Mouse (Mus musculus) adrenal gland, postnatal 4 days (tissue): Measurements from ENCODE around the gene 2210011C24Rik. TPM values are rescaled to one million over a fixed set of nuclear protein-coding genes. Genes with fewer than 3 reads are reported as not detected.
A peak's percentile ranks its signal among the peaks of the same experiment; 100 is the strongest.
"Not testable (repeated sequence)": the region's sequence is repeated elsewhere in the genome, so short reads cannot be mapped to it uniquely, and the experiment has no call there.

Source experiments
- DNase-seq, 2 experiments: peaks; one replicate each; pipeline ENCODE4 v3.0.0; 2021 to 2022; ENCODE audit warnings: low spot score in 2 of 2, mixed read lengths in 2 of 2
- total RNA-seq, 2 experiments: library from RNA; stranded (reverse); gene quantifications; 2 replicates each; pipeline ENCODE4 v1.2.3; 2021

2210011C24Rik gene
- total RNA-seq, 2 experiments from 2014 or later = 0.31 to 1.5 TPM

DNA sequence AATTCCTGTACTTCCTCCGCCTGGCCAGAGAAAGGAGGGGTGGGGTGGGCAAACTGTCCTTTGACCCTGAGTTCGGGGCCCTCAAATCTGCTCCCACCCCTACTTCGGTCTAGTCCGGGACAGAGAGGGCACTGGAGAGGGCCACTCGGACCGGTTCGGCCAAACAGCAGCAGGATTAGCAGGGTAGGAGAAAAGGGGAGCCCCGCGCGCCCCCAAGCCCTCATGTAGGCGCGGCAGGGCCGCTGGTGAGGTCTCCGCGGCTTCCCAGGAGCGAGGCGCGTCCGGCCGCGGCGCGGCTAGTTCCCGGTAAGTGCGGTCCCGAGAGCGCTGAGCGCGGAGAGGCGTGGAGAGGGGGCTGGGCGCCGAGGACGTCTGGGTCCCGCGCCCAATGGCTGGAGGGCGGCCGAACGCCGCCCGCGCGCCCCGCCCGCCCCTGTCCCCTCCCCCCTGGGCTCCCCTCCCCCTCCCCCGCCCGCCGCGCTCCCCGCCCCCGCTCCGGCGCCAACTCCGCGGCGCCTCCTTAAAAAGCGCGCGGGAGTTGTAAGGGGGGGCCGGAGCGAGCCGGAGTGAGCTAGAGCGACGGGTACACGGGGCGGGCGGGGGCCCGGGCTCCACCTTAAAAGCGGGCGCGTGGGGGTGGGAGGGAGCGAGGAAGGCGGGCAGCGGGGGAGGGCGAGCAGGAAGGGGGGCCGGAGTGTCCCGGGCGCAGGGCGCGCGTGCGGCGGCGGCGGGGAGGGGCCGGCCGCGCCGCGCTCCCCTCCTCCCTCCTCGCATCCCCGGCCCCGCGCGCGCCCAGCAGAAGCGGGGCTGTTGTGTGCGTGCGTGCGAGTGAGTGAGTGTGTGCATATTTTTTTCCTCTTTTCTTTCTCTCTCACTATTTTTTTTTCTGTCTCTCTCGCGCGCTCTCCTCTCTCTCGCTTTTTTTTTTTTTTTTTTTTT lies 15.1 kb downstream of the 2210011C24Rik start:
- peak; percentile 68 to 78 for DNase-seq

DNA sequence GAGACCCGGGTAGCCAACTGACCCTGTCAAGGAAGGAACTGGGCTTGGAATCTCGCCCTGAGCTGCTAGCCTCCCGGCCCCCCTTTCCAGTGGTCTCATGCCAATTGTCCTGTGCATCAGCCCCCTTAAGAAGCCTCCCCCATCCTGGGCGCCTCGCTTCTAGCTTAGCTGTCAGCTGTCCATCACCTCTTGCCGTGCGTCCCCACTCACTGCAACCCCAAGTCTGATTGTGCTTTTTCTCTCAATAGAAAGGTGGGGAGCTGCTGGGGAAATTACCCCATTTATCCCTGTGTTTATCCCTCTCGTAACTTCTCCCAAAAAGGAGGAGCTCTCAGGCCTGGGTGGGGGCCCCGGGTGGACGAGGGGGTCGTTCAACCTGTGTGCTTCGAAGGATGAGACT lies 16.0 kb downstream of the 2210011C24Rik start:
- no peak for DNase-seq

GRCm38 (mm10) chr8:83994030-83994429 lies 17.9 kb downstream of the 2210011C24Rik start:
- no peak for DNase-seq

DNA sequence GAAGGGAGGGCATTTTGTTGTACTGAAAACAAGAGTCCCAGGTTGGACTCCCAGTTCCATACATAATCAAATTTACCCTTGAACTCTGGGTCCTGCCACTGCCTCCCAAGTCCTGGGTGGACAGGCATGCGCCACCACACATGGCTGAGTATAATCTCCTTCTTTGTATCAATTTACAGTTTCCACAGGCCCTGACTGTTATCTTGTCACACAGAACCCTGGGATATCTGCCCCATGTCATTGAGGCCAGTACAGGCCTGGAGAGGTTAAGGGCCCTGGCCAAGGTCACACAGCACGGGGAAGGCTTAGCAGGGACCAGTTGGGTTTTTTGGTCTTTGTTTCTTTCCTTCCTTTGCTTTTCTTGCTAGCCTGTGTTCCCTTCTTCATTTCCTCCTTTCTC lies 19.5 kb downstream of the 2210011C24Rik start:
- no peak for DNase-seq

GRCm38 (mm10) chr8:83990170-83990569 lies 21.8 kb downstream of the 2210011C24Rik start:
- DNase-seq = no peak

DNA sequence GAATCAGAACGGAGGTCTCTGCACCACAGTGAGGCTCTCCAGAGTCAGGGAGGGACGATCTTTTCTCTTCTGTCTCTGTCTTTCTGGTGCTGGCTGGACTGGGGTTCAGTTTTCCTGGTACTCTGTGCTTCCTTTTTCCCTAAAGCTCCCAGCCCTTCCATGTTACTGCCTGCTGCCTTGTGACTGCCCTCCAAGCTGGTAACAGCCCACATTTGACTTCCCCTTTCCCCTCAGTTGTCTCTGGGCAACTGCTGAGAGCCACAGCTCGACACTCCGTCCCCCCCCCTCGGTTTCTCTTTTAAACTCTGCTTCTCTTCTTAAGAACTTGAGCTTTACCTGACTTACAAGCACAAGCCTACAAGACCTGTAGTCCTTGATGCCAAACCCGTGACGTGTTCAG lies 22.7 kb downstream of the 2210011C24Rik start:
- DNase-seq = no peak

DNA sequence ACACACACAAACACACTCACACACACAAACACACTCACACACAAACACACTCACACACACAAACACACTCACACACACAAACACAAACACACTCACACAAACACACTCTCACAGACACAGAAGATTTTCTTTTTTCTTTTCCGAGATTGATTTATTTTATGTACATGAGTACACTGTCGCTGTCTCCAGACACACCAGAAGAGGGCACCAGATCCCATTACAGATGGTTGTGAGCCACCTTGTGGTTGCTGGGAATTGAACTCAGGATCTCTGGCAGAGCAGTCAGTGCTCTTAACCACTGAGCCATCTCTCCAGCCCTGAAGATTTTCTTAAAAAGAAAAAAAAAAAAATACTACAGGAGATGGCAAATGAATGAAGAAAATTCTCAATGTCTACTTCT lies 28.7 kb downstream of the 2210011C24Rik start:
- not testable (repeated sequence) for DNase-seq

GRCm38 (mm10) chr8:83982449-83982848 lies 29.5 kb downstream of the 2210011C24Rik start:
- no peak for DNase-seq

DNA sequence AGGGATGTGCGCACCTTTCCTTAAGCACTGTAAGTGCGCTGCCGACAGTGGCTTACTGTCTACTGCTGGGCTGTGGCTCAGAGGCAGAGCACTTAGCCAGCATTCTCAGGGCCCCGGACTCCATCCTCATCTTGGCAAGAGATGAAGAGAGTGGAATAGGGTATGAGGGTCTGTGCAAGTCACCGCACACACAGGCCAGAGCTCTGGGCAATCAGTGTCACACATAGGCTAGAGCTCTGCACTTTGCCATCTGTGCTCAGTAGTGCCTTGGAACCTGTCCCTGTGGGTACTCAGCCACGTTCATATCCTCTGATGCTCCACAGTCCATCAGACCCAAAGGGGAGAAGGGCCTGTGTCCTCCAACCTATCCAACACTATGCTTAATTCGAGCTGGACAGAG lies 30.4 kb downstream of the 2210011C24Rik start:
- DNase-seq = no peak

DNA sequence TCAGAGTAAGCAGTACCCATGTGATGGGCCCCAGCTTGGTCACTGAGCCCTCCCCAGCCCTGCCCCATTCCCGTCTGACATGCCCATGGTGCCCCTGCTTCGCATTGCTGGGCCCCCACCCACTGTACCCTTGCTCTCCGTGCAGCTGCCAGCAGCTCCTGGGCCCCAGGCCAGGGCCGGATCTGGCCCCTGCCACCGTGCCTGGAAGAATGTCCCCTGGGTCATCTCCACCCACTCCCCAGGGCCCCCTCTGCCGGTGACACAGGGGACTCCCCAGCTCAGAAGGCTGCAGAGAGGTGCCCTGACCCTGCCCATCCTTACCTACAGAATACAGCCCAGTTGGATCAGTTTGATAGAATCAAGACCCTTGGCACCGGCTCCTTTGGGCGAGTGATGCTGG lies 31.1 kb downstream of the 2210011C24Rik start:
- no peak for DNase-seq

GRCm38 (mm10) chr8:83980250-83980649 lies 31.7 kb downstream of the 2210011C24Rik start:
- no peak for DNase-seq

GRCm38 (mm10) chr8:83978200-83978599 lies 33.8 kb downstream of the 2210011C24Rik start:
- no peak for DNase-seq

DNA sequence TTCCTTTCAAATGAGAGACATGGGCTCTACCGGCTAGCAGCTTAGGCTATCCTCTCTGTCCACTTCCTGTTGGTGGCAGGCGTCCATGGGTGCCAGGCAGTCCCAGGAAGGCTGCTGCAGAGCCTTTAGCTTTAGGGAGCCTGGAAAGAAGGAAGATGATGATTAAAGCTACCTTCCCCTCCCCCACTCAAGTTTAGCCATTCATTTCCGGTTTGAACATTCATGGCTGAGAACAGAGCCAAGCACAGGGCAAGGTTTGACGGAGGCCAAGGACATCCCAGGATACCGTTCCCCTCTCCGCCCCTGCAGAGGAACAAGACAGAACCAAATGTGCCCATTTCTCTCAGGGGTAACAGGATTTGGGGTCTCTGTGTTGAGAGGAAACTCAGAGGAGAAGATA lies 34.3 kb downstream of the 2210011C24Rik start:
- no peak for DNase-seq

- DNase-seq = no peak
These were observed 35.1 kb downstream of the 2210011C24Rik start for GRCm38 (mm10) chr8:83976779-83977350.

- DNase-seq = no peak
These were observed 35.8 kb downstream of the 2210011C24Rik start for GRCm38 (mm10) chr8:83976101-83976630.

DNA sequence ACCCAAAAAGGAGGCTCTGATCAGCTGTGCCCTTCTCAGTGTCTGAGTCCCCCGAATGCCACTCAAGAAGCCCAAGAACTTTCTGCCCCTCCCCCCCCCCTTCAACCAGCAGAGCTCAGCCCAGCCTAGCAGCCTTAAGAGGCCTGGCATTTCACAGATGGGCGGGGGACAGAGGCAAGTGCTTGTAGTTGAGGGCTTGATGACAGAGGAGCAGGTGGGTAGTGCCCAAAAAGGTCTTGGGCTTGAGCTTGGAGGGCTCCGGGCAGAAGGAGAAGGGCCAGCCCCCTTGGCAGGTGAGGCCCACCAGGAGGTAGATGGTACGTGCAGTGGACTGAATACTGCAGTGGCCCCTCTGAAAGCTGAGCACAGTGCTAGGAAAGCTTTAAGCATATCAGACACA lies 37.5 kb downstream of the 2210011C24Rik start:
- no peak for DNase-seq

- DNase-seq = no peak
These were observed 38.6 kb downstream of the 2210011C24Rik start for GRCm38 (mm10) chr8:83973161-83974031.

DNA sequence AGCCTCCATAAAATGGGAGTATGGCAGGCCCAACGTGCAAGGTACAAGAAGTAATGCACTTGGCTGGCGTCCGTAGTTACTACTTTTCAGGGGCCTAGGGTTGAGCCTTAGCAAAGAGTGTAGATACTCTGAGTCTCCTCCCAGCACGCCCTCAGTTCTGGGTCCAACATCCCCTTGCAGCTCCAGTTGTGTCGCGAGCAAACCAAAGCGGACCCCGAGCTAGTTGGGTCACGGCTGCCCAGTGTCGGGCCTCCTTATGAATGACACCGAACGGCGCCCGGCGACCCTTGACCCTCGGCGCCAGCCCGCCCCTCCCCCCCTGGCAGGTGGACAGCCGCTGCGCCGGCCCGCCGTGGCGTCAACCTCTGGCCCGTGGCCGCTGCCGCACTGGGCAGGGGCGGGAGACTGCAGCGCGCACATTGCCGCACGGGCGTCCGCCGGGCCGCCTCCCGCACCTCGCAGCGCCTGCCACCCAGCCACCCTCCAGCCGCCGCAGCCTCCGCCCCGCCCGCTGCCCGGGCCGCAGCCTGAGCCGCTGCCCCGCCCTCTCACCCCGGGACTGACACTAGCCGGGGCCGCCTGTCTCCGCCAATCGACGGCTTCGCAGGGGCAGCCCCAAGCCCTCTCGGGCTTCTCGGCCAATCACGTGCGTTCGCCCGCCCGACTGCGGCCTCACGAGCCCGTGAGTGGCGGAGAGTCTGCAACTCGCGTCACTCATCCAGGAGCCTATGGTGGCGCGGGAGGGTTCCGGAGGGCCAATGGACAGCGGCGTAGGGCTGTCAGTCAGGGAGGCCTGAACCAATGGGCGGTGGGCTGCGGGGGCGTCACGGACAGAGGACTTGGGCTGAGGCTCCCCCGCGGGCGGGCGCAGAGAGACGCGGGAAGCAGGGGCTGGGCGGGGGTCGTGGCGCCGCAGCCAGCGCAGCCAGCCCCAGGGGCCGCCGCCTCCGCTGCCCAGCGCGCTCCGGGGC lies 39.5 kb downstream of the 2210011C24Rik start, which contains the start of gene Prkaca:
Gene Prkaca (plus strand): TSS at position 844 of the 971 bp plus-strand sequence.
- DNase-seq = peak; percentile 94 to 97

DNA sequence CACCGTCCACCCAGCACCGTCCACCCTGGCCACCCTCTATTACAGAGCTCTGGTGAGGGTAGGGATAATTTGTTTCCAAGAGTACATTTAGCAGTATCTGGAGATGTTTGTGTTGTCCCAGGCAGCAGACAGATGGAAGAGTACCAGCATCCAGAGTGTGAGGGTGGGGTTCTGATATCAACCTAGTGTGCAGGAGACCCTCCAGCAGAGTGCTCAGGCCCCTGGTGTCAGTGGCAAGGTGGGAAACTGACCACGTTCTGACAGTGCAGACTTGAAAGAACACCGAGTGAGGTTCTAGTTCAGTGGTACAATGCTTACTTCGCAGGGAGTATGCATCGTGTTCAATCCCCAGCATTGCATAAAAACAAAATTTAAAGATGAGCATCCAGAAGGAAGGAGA lies 40.3 kb downstream of the 2210011C24Rik start:
- no peak for DNase-seq

DNA sequence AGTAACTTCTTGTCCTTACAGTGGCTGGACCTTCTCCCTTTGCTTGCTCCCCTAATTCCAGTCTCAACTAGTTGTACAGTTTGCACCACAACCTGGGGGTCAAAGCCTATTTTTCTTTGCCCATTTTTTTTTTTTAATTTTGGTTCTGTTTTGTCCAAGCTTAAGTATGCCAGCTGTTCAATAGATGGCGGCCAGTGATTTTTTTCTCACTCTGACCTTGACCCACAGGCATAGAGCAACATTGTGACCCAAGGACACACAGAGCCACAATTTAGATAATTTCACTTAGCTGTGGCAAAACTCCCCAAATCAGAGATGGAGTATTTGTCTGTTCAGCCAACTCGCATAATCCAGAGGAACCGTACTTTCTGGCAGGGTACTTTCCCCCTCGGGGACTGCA lies 40.9 kb downstream of the 2210011C24Rik start:
- DNase-seq = no peak
